Mouse (Mus musculus): Measurements from ENCODE around the gene 4930544D05Rik.
"Not testable (repeated sequence)": the region's sequence is repeated elsewhere in the genome, so short reads cannot be mapped to it uniquely, and the experiment has no call there.

4930544D05Rik gene

DNA sequence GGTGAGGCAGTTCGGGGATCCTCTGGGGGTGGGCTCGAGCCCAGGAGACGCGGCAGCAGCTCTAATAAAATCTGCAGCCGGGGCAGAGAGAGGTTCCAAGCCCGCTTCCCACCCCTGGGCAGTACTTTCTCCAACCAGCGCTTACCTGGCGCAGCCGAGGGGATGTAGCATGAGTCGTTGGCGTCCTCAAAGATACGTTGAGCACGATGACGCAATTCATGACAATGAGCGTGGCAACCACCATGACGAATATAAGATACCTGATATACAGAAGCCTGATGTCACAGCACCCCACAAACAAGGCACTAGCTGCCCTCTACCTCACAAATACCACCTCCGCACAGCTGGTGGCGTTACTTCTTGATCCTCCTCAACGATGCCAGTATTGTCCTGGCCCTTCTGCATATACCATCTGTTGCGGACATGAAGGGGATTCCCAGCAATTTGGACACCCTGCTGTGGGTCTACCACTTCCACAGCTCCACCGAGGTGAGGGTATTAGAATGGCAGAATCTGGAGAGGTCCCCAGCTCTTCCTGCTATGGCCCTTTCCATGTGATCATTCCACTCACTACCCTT lies at the start of gene 4930544D05Rik:
Gene 4930544D05Rik (plus strand): TSS at position 333 of the 578 bp plus-strand sequence.
- Histone ChIP-seq H3K9me3 (ENCODE audit: low read length) (no peaks in the 10 kb centered on the region), H3K36me3 (ENCODE audit: insufficient read depth, low read length) (peaks cover 25% of the 10 kb centered on the region)
- TF ChIP-seq NANOG (IDR thresholded peaks at IDR 0.05; ENCODE audit: borderline replicate concordance, low read length) (no peak), POU5F1 (IDR thresholded peaks at IDR 0.05; ENCODE audit: borderline replicate concordance, low read length) (no peak), CTCF (conservative IDR thresholded peaks at IDR 0.05; ENCODE audit: low read length) (no peak)

DNA sequence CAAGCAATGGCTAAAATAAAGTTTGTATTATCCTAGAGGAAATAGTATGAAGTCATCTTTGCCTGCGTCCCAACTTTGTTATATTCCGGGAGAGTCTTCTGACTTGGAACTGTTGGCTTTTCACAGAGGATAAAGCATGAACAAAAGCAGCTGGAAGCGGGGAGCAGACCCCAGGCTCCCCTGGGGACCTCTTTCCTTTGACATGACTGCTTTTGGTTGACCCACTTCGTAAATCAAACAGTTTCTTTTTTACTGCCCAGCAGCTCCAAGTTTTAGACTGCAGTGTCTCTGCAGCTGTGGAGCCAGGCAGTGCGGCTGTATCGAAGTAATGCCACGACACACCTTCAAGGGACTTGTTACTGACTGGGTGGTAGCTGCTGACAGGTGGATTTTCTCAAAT lies 49.1 kb upstream of the 4930544D05Rik start:
- H3K4me3 ChIP-seq (replicated peaks; ENCODE audit: low read length), result no peak overlapping the region
- no peak for TF ChIP-seq POU5F1 (IDR thresholded peaks at IDR 0.05; ENCODE audit: borderline replicate concordance, low read length)
- no peak for TF ChIP-seq NANOG (IDR thresholded peaks at IDR 0.05; ENCODE audit: borderline replicate concordance, low read length)
- H3K27me3 ChIP-seq (ENCODE audit: insufficient read depth, low read length), result no peaks in the 10 kb centered on the region
- H3K4me1 ChIP-seq (replicated peaks; ENCODE audit: low read depth, low read length), result peaks cover 45% of the 10 kb centered on the region
- no peaks in the 10 kb centered on the region for H3K9me3 ChIP-seq (ENCODE audit: low read length)
- H3K36me3 ChIP-seq (ENCODE audit: insufficient read depth, low read length), result peaks cover 15% of the 10 kb centered on the region

More for the DNA sequence above, at the start of gene 4930544D05Rik:
- H3K4me3 ChIP-seq (replicated peaks; ENCODE audit: low read length), result peak within 1 kb of the TSS; percentile 80
- H3K27me3 ChIP-seq (ENCODE audit: insufficient read depth, low read length), result peaks cover 40% of the 10 kb centered on the region
- peaks cover 50% of the 10 kb centered on the region for H3K4me1 ChIP-seq (replicated peaks; ENCODE audit: low read depth, low read length)

DNA sequence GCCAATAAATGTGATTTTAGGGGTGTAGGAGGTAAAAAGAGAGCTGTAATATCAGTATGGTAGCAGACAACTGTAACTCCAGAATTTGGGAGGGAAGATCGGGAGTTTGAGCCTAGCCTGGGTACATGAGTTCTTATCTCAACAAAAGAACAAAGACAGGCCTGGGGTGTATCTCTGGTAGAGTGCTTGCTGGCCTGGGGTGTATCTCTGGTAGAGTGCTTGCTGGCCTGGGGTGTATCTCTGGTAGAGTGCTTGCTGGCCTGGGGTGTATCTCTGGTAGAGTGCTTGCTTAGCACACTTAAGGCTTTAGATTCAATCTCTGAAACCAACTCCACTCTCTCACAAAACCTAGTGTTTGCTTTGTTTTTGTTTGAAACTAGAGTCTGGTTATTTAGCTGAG lies 45.0 kb upstream of the 4930544D05Rik start:
- peaks cover 15% of the 10 kb centered on the region for H3K36me3 ChIP-seq (ENCODE audit: insufficient read depth, low read length)
- H3K4me3 ChIP-seq (replicated peaks; ENCODE audit: low read length); H3K27me3 ChIP-seq (ENCODE audit: insufficient read depth, low read length); H3K9me3 ChIP-seq (ENCODE audit: low read length): not testable (repeated sequence)
- H3K4me1 ChIP-seq (replicated peaks; ENCODE audit: low read depth, low read length), result peaks cover 41% of the 10 kb centered on the region

DNA sequence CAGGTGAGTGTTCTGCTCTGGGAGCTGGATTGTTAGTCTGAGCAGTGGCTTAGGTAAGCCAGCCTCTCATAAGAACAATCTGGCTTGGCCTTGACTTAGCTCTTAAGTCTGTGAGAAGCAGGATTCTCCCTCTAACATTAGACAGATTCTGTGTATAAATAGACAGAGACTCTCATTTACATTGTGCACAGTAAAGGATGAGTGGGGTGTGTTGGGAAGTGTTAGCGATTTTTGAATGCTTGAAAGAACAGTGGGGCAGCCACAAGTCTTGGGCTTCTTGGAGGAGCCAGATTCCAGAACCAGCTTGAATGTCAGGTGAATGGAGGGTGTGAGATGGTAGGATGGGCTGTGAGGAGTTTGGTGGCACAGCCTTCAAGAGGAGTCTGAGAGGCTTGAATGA lies 44.0 kb upstream of the 4930544D05Rik start:
- H3K4me1 ChIP-seq (replicated peaks; ENCODE audit: low read depth, low read length), result peaks cover 47% of the 10 kb centered on the region
- no peak for TF ChIP-seq CTCF (conservative IDR thresholded peaks at IDR 0.05; ENCODE audit: low read length)
- no peak for TF ChIP-seq POU5F1 (IDR thresholded peaks at IDR 0.05; ENCODE audit: borderline replicate concordance, low read length)
- TF ChIP-seq NANOG (IDR thresholded peaks at IDR 0.05; ENCODE audit: borderline replicate concordance, low read length), result no peak

DNA sequence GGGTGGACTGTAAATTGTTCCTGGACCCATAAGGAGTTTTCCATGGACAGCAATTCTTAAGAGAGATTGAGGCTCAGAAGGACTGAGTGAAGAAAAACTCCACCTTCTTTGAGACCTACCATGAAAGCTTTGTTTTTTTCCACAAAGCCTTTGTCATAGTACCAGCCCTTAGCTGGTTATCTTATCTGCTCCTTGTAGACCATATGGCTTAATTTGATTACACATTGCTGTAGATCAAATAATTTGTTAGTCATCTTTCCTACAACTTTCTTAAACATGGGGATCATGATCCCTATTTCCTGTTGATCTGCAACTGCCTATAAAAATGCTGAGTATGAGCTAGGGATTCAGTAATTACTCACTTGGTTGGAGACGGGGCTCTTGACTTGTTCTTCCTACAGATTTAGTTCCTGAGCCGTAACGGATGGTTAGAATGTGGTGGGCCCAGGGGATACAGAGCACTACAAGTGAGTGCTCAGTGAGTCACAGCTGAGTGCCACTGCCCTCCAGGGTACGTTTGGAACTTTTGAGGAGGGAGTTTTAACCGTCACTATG lies 43.2 kb upstream of the 4930544D05Rik start:
- Histone ChIP-seq H3K27me3 (ENCODE audit: insufficient read depth, low read length) (no peaks in the 10 kb centered on the region), H3K4me1 (replicated peaks; ENCODE audit: low read depth, low read length) (peaks cover 55% of the 10 kb centered on the region), H3K4me3 (replicated peaks; ENCODE audit: low read length) (no peak overlapping the region), H3K36me3 (ENCODE audit: insufficient read depth, low read length) (peaks cover 10% of the 10 kb centered on the region), H3K9me3 (ENCODE audit: low read length) (no peaks in the 10 kb centered on the region)
- TF ChIP-seq NANOG (IDR thresholded peaks at IDR 0.05; ENCODE audit: borderline replicate concordance, low read length), result no peak
- TF ChIP-seq POU5F1 (IDR thresholded peaks at IDR 0.05; ENCODE audit: borderline replicate concordance, low read length), result no peak
- TF ChIP-seq CTCF (conservative IDR thresholded peaks at IDR 0.05; ENCODE audit: low read length), result no peak

More for the DNA sequence above, 44.0 kb upstream of the 4930544D05Rik start:
- no peaks in the 10 kb centered on the region for H3K27me3 ChIP-seq (ENCODE audit: insufficient read depth, low read length)
- H3K36me3 ChIP-seq (ENCODE audit: insufficient read depth, low read length), result peaks cover 14% of the 10 kb centered on the region
- no peaks in the 10 kb centered on the region for H3K9me3 ChIP-seq (ENCODE audit: low read length)
- H3K4me3 ChIP-seq (replicated peaks; ENCODE audit: low read length), result no peak overlapping the region

DNA sequence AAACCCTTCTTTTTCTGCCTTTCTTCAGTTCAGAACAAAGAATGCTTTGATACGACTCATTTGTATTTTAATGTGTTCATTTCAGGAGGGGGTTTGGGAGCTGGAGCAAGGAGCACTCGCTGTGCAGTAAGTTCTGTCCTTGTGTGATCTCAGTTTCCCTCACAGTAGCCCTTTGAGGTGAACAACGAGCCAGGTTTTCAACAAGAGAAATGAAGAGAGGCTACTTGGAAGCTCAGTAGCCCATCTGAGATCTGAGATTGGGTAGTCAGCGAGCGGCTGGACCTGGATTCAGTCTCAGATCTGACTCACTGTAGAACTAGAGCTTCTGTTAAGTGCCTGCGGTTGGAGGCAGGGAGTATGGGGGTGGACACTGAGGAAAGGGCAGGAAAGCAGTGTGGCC lies 41.8 kb upstream of the 4930544D05Rik start:
- H3K4me1 ChIP-seq (replicated peaks; ENCODE audit: low read depth, low read length), result peaks cover 69% of the 10 kb centered on the region
- no peaks in the 10 kb centered on the region for H3K27me3 ChIP-seq (ENCODE audit: insufficient read depth, low read length)
- TF ChIP-seq NANOG (IDR thresholded peaks at IDR 0.05; ENCODE audit: borderline replicate concordance, low read length) (no peak), POU5F1 (IDR thresholded peaks at IDR 0.05; ENCODE audit: borderline replicate concordance, low read length) (no peak), CTCF (conservative IDR thresholded peaks at IDR 0.05; ENCODE audit: low read length) (no peak)
- H3K9me3 ChIP-seq (ENCODE audit: low read length), result no peaks in the 10 kb centered on the region
- no peaks in the 10 kb centered on the region; the same call in 1 of the 2 replicates for H3K36me3 ChIP-seq (ENCODE audit: insufficient read depth, low read length)
- H3K4me3 ChIP-seq (replicated peaks; ENCODE audit: low read length), result no peak overlapping the region

DNA sequence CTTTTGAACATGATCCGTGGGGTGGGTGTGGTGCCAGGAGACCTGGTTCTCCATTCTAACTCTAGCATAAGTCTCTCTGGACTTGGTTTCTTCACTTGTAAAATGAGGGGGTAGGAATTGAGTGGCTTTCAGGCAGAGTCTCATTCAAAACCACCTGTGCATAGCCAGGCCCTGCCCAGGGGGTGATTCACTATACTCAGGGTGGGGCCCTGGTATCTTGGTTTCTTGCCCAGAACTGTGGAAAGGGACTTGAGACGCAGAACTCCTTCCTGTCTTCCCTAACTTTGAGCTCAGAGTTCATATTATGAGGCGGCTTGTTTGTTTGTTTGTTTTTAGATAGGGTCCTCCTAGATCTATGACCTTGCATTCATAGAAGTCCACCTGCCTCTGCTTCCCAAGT lies 38.4 kb upstream of the 4930544D05Rik start:
- Histone ChIP-seq H3K4me3 (replicated peaks; ENCODE audit: low read length) (no peak overlapping the region), H3K27me3 (ENCODE audit: insufficient read depth, low read length) (no peaks in the 10 kb centered on the region)

DNA sequence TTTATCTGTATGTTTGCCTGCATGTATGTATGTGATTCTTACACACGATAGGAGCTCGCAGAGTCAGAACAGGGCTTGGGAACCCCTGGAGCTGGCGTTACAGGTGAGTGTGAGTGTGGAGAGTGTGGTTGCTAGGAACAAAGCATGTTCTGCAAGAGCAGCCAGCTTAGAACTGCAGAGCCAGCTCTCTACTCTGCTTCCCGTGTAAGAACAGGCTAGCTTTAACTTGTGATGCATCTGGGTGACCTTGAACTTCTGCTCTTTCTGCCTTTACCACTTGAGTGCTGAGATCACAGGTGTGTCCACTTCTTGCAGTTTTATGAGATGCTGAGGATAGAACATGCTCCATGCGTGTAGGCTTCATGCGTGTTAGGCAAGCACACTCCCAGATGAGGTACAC lies 36.7 kb upstream of the 4930544D05Rik start:
- TF ChIP-seq POU5F1 (IDR thresholded peaks at IDR 0.05; ENCODE audit: borderline replicate concordance, low read length) (no peak), NANOG (IDR thresholded peaks at IDR 0.05; ENCODE audit: borderline replicate concordance, low read length) (no peak), CTCF (conservative IDR thresholded peaks at IDR 0.05; ENCODE audit: low read length) (no peak)
- Histone ChIP-seq H3K36me3 (ENCODE audit: insufficient read depth, low read length) (no peaks in the 10 kb centered on the region; the same call in 1 of the 2 replicates), H3K9me3 (ENCODE audit: low read length) (no peaks in the 10 kb centered on the region), H3K27me3 (ENCODE audit: insufficient read depth, low read length) (no peaks in the 10 kb centered on the region), H3K4me3 (replicated peaks; ENCODE audit: low read length) (no peak overlapping the region), H3K4me1 (replicated peaks; ENCODE audit: low read depth, low read length) (peaks cover 54% of the 10 kb centered on the region)

More for the DNA sequence above, 38.4 kb upstream of the 4930544D05Rik start:
- TF ChIP-seq POU5F1 (IDR thresholded peaks at IDR 0.05; ENCODE audit: borderline replicate concordance, low read length) (no peak), NANOG (IDR thresholded peaks at IDR 0.05; ENCODE audit: borderline replicate concordance, low read length) (no peak), CTCF (conservative IDR thresholded peaks at IDR 0.05; ENCODE audit: low read length) (no peak)
- no peaks in the 10 kb centered on the region for H3K9me3 ChIP-seq (ENCODE audit: low read length)
- H3K4me1 ChIP-seq (replicated peaks; ENCODE audit: low read depth, low read length), result peaks cover 64% of the 10 kb centered on the region
- H3K36me3 ChIP-seq (ENCODE audit: insufficient read depth, low read length), result no peaks in the 10 kb centered on the region; the same call in 1 of the 2 replicates

Measured in E14TG2a.4 (cell line).